Mouse (Mus musculus) neural tube, postnatal 0 days (tissue): Measurements from ENCODE around the gene Vmn1r12. TPM values are rescaled to one million over a fixed set of nuclear protein-coding genes. Genes with fewer than 3 reads are reported as not detected.

Experiments
- polyA plus RNA-seq: library from polyadenylated mRNA; unstranded; fragments of >200 nt; fragmentation: Nextera tagmentation; extraction: Ambion mirVana; gene quantifications from 2 replicates; pipeline ENCODE4 v1.2.1, GENCODE M21; 2015

The Vmn1r12 gene
- not detected in 2 replicates for polyA plus RNA-seq

DNA sequence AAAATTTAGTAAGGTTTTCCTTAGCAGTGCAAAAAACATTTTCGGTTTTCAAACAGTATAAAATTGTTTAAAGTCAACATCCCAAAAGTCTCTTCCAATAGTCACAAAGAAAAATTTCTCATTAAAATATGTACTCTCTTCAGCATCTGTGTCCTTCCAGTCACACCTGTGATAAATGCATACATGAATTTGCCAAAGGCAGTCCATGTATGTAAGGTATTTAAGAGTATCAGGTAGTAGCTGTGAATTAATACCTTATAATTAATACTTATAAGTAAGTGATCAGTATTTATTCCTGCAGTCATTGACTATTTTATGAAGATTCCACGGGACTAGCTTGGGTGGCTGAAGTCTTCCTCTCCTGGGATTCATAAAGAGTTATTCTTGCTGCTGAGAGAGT lies at the start of gene Vmn1r12:
TSS of gene Vmn1r12 (plus strand) at position 301 of the 400 bp plus-strand sequence.

DNA sequence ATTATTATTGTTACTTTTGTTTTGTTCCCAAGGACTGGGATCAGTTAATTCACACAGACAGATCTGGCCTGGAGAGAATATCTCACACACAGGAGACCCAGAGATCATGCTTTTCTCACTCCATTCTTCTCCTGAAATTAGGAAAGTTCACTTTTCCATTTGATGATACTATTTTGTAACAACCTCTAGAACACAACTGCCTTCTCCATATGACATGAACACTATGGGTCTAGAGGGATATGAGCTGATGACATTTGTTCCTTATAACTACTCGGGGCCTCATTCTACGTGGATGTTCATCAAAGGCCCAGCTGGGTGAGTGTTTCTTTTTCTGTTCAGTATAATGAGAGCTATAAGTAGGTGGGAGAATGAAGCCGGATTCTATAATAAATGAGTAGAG lies 47.6 kb upstream of the Vmn1r12 start, which contains the start of gene Vmn1r10:
TSS of gene Vmn1r10 (plus strand) at position 301 of the 400 bp plus-strand sequence.

DNA sequence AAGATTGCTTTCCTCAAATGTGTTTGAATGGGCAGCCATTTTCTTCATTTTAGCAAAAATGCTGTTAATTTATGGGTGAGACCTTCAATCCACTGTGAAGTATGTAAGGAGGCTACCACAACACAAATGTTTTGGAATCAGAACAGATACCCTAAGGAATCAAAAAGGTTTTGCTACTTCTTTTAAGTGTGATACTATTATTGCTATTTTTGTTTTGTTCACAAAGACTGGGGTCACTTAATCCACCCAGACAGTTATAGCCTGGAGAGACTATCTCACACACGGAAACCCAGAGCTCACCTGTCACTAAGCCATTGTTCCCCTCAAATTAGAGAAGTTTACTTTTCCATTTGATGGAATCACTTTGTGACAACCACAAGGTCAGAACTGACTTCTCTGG lies 23.6 kb upstream of the Vmn1r12 start, which contains the start of gene Vmn1r11:
TSS of gene Vmn1r11 (plus strand) at position 301 of the 400 bp plus-strand sequence.

DNA sequence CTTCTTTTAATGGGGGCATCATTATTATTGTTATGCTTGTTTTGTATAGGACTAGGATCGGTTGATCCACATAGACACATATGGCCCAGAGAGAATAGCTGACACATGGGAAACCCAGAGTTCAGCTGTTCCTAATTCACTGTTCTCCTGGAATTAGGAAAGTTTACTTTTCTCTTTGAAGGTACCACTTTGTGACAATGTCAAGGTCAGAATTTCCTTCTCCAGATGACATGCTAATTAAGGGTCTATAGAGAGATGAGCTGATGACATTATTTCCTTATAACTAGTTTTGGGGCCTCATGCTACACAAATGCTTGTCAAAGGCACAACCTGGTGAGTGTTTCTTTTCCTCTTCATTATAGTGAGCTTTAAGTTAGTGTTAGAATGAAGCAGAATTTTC lies 46.3 kb downstream of the Vmn1r12 start, which contains the start of gene Vmn1r13:
TSS of gene Vmn1r13 (plus strand) at position 301 of the 400 bp plus-strand sequence.

Other genes starting within 250 kb of the Vmn1r12 start
- 136 and 147 TPM in 2 replicates for gene Nt5c3, start 233.0 kb upstream of the Vmn1r12 start, polyA plus RNA-seq
- 0.43 and 0.45 TPM in 2 replicates for gene Vmn1r4, start 232.9 kb upstream of the Vmn1r12 start, polyA plus RNA-seq
- gene Vmn1r5, start 186.6 kb upstream of the Vmn1r12 start, polyA plus RNA-seq, result not detected in 2 replicates
- not detected in 2 replicates for gene Vmn1r6, start 159.7 kb upstream of the Vmn1r12 start, polyA plus RNA-seq
- not detected in 2 replicates for gene Vmn1r7, start 131.6 kb upstream of the Vmn1r12 start, polyA plus RNA-seq
- not detected in 2 replicates for gene Vmn1r8, start 124.6 kb upstream of the Vmn1r12 start, polyA plus RNA-seq
- not detected in 2 replicates for gene Vmn1r9, start 90.1 kb upstream of the Vmn1r12 start, polyA plus RNA-seq
- not detected in 2 replicates for gene Vmn1r10, start 47.5 kb upstream of the Vmn1r12 start, polyA plus RNA-seq
- gene Vmn1r11, start 23.5 kb upstream of the Vmn1r12 start, polyA plus RNA-seq, result not detected in 2 replicates
- not detected in 2 replicates for gene Vmn1r13, start 46.4 kb downstream of the Vmn1r12 start, polyA plus RNA-seq
- gene Vmn1r14, start 74.8 kb downstream of the Vmn1r12 start, polyA plus RNA-seq, result not detected in 2 replicates
- gene Vmn1r15, start 101.0 kb downstream of the Vmn1r12 start, polyA plus RNA-seq, result not detected in 2 replicates
- not detected in 2 replicates for gene Vmn1r16, start 172.6 kb downstream of the Vmn1r12 start, polyA plus RNA-seq
- gene Vmn1r17, start 206.8 kb downstream of the Vmn1r12 start, polyA plus RNA-seq, result not detected in 2 replicates
- not detected in 2 replicates for gene Vmn1r18, start 238.9 kb downstream of the Vmn1r12 start, polyA plus RNA-seq
- gene Vmn1r19, start 246.9 kb downstream of the Vmn1r12 start, polyA plus RNA-seq, result not detected in 2 replicates